Mouse (Mus musculus): Measurements from ENCODE around the gene Usp4.
"Not testable (repeated sequence)": the region's sequence is repeated elsewhere in the genome, so short reads cannot be mapped to it uniquely, and the experiment has no call there.

The Usp4 gene

GRCm38 (mm10) chr9:108347540-108348289 lies at the start of gene Usp4:
Gene Usp4 (plus strand): TSS chr9:108347853.
- peak; percentile 82 for DNase-seq (ENCODE audit: low spot score)

GRCm38 (mm10) chr9:108301853-108302252 lies 45.8 kb upstream of the Usp4 start:
- DNase-seq (ENCODE audit: low spot score), result no peak

- no peak for DNase-seq (ENCODE audit: low spot score)
Measured at GRCm38 (mm10) chr9:108304716-108305115, 42.9 kb upstream of the Usp4 start.

DNA sequence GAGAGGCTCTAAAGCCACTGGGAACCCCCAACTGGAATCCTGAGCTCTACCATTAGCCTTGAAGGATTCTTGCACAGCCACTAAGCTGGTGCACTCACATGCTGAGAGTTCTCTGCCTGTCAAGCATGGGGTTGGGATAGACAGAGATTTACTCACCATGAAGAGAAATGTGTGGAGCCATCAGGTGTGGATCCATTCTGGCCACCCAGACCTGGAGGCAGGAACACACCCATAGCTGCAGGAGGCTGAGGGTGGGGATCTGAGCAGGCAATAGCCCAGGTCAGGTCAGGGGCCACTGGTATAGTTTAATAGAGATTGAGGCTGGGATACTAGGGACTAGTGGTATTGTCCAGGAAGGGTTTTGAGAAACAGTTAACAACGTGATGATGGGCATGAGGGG lies 42.5 kb upstream of the Usp4 start:
- no peak for DNase-seq (ENCODE audit: low spot score)

DNA sequence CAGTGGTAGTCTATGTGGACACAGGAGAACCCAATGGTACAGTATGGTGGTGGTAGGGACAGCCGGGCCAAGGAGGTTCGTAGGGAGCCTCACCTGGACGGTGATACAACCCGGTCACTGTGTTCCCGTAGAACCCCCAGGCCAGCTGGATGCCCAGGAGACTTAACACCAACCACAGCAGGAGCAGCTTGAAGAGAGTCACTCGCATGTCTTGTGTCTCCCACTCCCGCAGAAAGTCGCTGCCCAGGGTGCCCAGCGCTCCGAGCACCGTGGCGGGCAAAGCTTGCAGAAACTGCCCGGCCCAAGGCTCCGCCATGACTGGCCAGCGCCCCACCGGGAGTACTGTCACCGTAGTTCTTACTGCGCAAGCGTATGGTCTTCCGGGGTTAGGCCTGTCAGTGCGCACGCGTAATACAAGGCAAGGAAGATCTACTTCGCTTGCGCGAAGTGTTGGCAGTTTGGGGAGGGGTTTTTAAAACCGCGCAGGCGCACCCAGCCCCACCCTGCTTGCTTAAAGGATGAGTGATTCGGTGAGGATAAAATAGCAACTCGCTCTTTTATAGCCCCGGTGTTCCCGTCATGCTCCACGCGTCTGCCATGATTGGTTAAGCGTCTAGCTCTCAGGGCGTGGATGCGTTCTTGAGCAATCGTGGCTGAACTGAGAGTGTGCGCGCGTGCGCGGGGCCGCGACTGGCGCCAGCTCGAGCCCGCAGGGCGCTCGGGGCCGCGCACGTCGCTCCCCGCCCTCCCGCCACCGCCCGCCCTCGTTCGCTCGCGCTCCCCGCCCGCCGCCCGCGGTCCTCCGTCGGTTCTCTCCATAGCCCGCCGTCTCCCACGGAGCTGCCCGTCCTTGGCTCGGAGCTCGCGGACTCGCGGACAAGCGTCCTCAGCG lies 41.8 kb upstream of the Usp4 start, which contains the start of the genes Rhoa and Tcta:
TSS of gene Rhoa (plus strand) at position 501 of the 892 bp plus-strand sequence.
TSS of gene Tcta (minus strand) at position 532 of the 892 bp plus-strand sequence.
- DNase-seq (ENCODE audit: low spot score), result peak; percentile 99

GRCm38 (mm10) chr9:108306571-108306980 lies 41.1 kb upstream of the Usp4 start:
- DNase-seq (ENCODE audit: low spot score), result peak; percentile 78

GRCm38 (mm10) chr9:108307021-108307807 lies 40.4 kb upstream of the Usp4 start:
- peak; percentile 36 for DNase-seq (ENCODE audit: low spot score)

DNA sequence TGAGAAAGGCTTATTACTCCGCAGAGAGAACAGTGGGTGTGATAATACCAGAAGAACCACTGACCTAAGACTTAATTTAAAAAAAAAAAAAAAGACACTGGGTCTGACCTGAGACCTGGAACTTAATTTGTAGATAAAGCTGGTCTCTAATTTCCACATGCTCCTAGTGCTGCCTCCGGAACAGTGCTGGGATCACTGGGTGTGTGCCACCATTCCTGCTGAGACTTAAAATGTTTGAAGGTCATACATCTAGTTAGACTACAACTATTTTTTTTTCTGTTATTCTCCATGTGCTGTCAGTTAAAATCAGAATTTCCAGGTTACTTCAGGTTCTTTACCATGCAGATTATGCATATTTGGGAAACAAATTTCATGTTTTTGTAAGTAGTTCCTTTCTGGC lies 39.5 kb upstream of the Usp4 start:
- DNase-seq (ENCODE audit: low spot score), result no peak

DNA sequence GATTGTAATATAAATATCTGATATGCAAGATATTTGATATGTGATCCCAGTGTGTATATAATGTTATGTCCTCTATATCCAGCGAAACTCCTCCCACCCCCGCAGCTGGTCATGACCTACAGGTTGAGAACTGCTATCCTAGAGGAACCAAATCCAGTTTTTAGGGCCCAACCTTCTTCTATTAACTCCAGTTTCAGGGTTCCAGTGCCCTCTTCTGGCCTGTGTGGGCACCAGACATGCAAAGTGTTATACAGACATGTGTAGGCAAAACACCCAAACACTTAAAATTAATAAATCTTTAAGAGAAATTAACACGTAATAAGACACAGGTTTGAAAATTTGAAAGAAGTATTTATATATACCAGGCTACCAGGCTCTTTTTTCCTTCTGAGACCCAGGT lies 30.1 kb upstream of the Usp4 start:
- no peak for DNase-seq (ENCODE audit: low spot score)

DNA sequence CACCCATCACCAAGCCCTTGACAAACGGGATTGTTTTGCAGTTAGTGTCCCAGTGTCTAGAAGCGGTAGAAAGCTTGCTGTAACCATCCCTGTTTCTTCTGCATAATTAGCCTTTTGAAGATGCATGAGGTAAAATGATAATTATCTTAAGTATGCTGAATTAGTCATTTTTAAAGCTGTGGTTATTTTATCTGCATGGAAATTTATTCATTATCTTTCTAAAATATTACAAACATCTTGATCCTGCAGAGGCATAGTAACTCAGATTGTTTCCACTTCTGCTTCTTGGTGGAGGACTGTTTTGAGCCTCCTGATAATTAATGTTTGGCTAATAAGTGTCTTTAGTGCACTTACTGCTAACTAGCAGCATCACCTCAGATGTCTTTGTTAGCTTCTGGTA lies 29.2 kb upstream of the Usp4 start:
- no peak for DNase-seq (ENCODE audit: low spot score)

- DNase-seq (ENCODE audit: low spot score), result not testable (repeated sequence)
Measured at GRCm38 (mm10) chr9:108322054-108322453, 25.6 kb upstream of the Usp4 start.

GRCm38 (mm10) chr9:108324784-108325183 lies 22.9 kb upstream of the Usp4 start:
- no peak for DNase-seq (ENCODE audit: low spot score)

DNA sequence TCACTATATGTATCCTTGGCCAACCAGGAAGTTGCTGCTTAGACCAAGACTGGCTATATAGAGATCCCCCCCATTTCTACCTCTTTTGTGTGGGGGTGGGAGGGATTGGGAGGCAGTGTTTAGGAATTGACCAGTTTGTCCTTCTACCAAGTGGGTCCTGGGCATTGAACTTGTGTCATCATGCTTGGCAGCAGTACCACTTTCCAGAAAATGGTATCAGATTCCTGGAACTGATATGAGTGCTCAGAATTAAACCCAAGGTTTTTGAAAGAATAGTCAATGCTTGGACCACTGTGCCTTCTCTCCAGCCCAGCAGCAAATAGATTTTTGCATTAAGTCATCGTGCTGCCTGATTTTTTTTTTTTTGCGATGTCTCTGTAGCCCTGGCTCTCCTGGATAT lies 21.8 kb upstream of the Usp4 start:
- no peak for DNase-seq (ENCODE audit: low spot score)

DNA sequence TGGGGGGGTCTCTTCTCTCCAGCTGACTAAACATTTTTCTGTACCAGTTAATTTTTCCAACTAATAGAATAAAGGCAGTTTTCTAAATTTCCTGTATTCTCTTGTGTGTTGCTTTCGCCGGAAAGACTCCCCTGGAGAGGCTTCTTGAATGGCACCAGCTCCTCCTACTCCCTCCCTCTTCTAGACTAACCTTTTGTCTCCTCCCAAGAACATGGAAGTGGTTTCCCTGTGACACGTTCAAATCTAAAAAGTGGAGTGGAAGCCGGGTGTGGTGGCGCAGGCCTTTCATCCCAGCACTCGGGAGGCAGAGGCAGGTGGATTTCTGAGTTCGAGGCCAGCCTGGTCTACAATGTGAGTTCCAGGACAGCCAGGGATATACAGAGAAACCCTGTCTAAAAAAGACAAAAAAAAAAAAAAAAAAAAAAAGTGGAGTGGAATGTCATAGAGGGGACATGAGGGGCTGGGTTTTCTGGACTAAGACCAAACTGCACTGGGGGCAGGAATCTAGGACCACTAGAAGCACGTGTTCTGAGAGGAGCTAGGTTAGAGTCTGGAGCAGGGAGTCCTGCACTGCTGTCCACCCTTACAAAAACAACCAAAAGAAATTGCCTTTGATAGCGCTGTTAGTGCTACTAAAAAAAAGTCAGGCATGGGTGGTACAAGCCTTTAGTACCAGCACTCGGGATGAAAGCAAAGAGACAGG lies 9.7 kb upstream of the Usp4 start:
- no peak for DNase-seq (ENCODE audit: low spot score)

- no peak for DNase-seq (ENCODE audit: low spot score)
Measured at GRCm38 (mm10) chr9:108338551-108338885, 9.1 kb upstream of the Usp4 start.

DNA sequence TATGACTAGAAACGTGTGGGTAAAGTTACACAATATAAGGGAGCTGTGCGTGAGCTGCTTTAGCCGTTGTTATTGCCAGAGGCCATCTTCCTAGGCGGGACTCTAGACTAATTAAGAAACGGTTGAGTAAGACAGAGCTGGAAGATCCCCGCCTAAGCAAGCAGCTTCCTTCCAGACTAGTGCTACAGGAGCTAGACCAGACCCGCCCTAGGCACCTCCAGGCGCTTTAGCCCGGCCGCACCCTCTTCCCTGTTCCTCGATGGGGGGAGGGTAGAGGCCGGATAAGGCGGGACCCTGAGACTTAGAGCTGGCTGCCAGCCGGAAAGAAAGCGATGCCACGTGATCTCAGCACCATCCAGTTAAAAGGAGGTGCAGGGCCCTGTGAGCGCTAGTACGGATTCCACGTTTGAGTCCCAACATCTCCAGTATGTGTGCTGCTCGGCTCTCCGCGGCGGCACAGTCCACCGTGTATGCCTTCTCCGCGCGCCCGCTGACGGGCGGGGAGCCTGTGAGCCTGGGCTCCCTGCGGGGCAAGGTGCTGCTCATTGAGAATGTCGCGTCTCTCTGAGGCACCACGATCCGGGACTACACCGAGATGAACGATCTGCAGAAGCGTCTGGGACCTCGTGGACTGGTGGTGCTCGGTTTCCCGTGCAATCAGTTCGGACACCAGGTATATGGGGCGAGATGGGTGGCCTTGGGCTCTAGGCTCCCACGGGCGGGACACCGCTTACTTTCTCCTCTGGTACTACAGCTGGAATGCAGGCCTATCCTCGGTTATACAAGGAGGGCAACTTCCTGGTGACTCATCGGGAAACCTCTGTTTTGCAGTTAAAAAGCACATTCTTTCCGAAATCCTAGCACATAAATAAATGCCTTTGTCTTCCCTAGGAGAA lies 8.5 kb upstream of the Usp4 start, which contains the start of gene Gpx1:
TSS of gene Gpx1 (plus strand) at position 18 of the 896 bp plus-strand sequence.
- DNase-seq (ENCODE audit: low spot score), result peak; percentile 98

DNA sequence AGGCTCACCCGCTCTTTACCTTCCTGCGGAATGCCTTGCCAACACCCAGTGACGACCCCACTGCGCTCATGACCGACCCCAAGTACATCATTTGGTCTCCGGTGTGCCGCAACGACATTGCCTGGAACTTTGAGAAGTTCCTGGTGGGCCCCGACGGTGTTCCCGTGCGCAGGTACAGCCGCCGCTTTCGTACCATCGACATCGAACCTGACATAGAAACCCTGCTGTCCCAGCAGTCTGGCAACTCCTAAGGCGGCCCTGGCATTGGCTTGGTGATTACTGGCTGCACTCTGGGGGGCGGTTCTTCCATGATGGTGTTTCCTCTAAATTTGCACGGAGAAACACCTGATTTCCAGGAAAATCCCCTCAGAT lies 7.8 kb upstream of the Usp4 start:
- peak; percentile 54 for DNase-seq (ENCODE audit: low spot score)

DNA sequence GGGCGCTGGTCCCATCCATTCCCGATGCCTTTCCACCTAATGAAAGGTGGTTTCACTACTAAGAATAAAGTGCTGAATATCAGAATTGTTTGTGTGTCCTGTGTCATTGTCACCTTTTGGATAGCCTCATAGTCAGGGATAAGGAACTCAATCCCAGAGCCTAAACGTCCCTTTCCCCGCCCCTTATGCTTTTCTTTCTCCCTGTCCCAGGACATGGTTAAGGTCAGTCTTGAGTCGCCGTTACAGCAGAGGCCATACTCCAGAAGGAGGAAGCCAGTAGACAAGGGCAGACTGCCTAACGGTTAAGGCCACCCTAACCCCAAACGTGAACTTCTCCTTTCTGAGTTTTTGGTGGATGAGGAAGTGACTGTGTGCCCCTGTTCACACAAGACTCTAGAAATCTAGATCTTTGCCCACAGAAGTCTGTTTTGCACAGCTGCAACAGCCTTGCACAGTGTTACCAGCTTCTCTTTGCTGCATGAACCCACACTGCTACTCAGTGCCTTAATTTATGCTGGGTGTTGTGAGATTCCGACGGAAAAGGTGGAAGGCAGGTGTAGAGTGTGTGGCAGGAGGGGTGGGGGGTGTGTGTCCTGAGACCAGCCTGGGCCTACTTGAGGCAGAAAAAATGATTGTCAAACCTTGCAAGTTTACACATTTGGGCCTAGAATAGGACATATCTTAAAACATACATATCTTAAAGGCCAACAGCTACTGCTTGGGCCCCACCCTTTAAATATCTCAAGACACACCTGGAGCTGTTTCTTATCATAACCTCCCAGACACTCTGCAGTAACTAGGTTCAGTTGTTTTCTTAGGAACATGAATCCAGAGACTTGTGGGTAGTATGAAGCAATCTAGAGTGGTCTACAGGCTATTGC lies 7.2 kb upstream of the Usp4 start:
- DNase-seq (ENCODE audit: low spot score), result peak; percentile 94

DNA sequence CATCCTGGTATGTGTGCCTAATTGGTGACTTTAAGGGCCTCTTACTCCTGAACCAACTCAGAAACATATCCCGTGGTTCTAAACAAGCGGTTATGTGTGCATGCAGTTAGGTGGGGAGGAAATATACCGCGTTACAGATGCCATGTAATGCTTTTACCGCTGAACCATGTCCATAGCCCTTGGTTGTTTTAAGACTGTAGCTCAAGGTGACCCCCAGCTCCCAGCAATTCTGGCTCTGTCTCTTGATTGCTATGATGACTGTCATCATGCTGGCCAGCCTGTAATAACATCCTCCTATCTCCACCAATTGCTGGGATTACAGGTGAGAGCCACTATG lies 6.5 kb upstream of the Usp4 start:
- DNase-seq (ENCODE audit: low spot score), result no peak

DNA sequence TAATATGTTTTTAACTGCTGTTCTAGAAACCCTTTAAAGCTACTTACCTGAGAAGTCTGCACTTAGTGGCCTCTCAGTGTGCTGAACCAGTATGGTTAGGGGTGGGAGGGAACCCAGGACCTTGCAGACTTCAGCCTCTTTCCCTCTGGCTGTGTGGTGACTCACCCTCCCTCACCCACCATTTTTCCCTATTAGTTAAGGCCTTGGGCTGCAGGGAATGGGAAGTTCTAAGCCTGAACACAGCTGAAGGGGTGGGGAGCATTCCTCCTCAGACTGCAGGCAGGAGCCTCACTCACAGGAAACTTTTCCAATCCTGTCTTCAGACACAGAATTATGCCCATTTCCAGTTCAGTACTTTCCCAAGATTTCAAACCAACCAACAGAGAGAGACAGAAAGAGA lies 5.9 kb upstream of the Usp4 start:
- DNase-seq (ENCODE audit: low spot score), result no peak

Measured in c-Kit-positive CD71-positive TER-119-positive erythroid progenitor cells, embryonic 14.5 days (primary cell).